Mouse (Mus musculus): ENCODE data around the gene Abcg8. TPM values are rescaled to one million over a fixed set of nuclear protein-coding genes. Genes with fewer than 3 reads are reported as not detected.

The Abcg8 gene
- polyA plus RNA-seq, 1 experiment from 2014 or later, result 47.4 TPM

DNA sequence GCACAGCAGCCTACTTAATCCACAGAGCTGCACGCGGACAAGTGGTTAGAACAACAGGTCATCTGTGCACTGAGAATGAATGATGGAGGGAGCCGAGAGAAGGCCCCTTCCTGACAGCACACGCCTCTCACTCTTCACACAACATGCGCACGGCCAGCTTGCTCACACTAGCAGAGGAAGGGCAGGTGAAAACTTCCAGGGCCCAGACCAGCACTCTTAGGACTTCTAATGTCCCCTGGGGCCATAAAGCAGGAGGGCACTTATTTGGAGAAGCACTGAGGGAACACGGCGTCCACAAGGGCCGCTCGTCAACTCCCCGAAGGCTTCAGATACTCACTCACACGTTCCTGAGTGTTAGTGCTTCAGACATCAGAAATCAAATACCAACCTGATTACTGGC lies 55.3 kb downstream of the Abcg8 start:
- no peaks in the 10 kb centered on the region for H3K9me3 ChIP-seq (ENCODE audit: control insufficient read depth)
- no peak overlapping the region for H3K4me3 ChIP-seq (ENCODE audit: low read depth, low read length)
- H3K36me3 ChIP-seq (ENCODE audit: control insufficient read depth, insufficient read depth), result peaks cover 27% of the 10 kb centered on the region
- 89% methylated on average over 12 of the region's 12 CpGs for WGBS
- TF ChIP-seq CTCF (IDR thresholded peaks at IDR 0.05; ENCODE audit: low read depth), result no peak
- no peak overlapping the region for H3K27ac ChIP-seq (ENCODE audit: low read depth, low read length)
- H3K4me1 ChIP-seq (replicated peaks; ENCODE audit: control insufficient read depth, insufficient read depth, low read length), result no peaks in the 10 kb centered on the region
- H3K9ac ChIP-seq (ENCODE audit: low read depth, low read length), result no peak overlapping the region
- ATAC-seq, result no peak
- no peak overlapping the region for H3K4me2 ChIP-seq (replicated peaks; ENCODE audit: low read depth)
- no peaks in the 10 kb centered on the region for H3K27me3 ChIP-seq (replicated peaks; ENCODE audit: control insufficient read depth, insufficient read depth, low read length)

DNA sequence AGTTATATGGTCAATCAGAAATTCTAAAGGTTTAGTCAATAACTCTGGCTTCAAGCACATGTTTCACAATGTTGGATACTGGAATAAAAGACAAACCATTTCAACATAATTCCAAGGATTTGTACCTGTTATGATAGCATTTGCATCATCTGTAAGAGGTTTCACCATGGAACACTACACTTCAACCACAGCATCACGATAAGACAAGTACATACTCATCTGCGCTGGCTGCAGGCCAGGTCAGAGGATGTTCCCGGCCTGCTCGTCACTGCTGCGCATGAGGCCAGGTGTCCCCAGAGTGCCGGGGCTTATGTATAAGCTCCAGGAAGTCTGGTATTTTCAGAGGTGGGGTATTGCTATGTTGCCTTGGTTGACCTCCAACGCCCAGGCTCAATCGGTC lies 56.5 kb downstream of the Abcg8 start:
- Histone ChIP-seq H3K36me3 (ENCODE audit: control insufficient read depth, insufficient read depth) (peaks cover 19% of the 10 kb centered on the region), H3K27ac (ENCODE audit: low read depth, low read length) (no peak overlapping the region), H3K4me1 (replicated peaks; ENCODE audit: control insufficient read depth, insufficient read depth, low read length) (no peaks in the 10 kb centered on the region), H3K9me3 (ENCODE audit: control insufficient read depth) (no peaks in the 10 kb centered on the region), H3K4me3 (ENCODE audit: low read depth, low read length) (no peak overlapping the region), H3K4me2 (replicated peaks; ENCODE audit: low read depth) (no peak overlapping the region), H3K9ac (ENCODE audit: low read depth, low read length) (no peak overlapping the region), H3K27me3 (replicated peaks; ENCODE audit: control insufficient read depth, insufficient read depth, low read length) (no peaks in the 10 kb centered on the region)
- TF ChIP-seq CTCF (IDR thresholded peaks at IDR 0.05; ENCODE audit: low read depth), result no peak
- WGBS, result 82% methylated on average over 8 of the region's 8 CpGs
- ATAC-seq, result no peak

DNA sequence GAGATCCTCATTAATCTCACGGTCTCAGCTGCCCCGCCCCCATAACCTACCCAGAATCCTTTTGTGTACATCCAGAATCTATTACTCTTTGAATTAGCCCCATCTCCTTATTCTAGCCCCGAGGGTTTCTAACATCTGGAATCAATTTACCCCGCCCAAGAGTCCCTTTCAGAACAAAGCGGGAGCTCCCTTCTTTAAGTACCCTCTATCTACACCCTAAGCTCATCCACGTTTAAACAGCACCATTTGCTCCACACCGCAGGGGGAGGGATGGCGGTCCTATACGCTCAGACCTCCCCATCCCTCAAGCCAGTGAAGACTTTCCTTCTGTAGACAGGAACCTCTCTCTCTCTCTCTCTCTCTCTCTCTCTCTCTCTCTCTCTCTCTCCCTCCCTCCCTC lies 60.6 kb downstream of the Abcg8 start:
- Histone ChIP-seq H3K27me3 (replicated peaks; ENCODE audit: control insufficient read depth, insufficient read depth, low read length) (no peaks in the 10 kb centered on the region), H3K9ac (ENCODE audit: low read depth, low read length) (no peak overlapping the region), H3K27ac (ENCODE audit: low read depth, low read length) (no peak overlapping the region), H3K4me2 (replicated peaks; ENCODE audit: low read depth) (no peak overlapping the region), H3K4me3 (ENCODE audit: low read depth, low read length) (no peak overlapping the region), H3K9me3 (ENCODE audit: control insufficient read depth) (no peaks in the 10 kb centered on the region), H3K4me1 (replicated peaks; ENCODE audit: control insufficient read depth, insufficient read depth, low read length) (no peaks in the 10 kb centered on the region), H3K36me3 (ENCODE audit: control insufficient read depth, insufficient read depth) (peaks cover 18% of the 10 kb centered on the region)
- TF ChIP-seq CTCF (IDR thresholded peaks at IDR 0.05; ENCODE audit: low read depth), result no peak
- no peak for ATAC-seq
- 77% methylated on average over 9 of the region's 9 CpGs for WGBS

DNA sequence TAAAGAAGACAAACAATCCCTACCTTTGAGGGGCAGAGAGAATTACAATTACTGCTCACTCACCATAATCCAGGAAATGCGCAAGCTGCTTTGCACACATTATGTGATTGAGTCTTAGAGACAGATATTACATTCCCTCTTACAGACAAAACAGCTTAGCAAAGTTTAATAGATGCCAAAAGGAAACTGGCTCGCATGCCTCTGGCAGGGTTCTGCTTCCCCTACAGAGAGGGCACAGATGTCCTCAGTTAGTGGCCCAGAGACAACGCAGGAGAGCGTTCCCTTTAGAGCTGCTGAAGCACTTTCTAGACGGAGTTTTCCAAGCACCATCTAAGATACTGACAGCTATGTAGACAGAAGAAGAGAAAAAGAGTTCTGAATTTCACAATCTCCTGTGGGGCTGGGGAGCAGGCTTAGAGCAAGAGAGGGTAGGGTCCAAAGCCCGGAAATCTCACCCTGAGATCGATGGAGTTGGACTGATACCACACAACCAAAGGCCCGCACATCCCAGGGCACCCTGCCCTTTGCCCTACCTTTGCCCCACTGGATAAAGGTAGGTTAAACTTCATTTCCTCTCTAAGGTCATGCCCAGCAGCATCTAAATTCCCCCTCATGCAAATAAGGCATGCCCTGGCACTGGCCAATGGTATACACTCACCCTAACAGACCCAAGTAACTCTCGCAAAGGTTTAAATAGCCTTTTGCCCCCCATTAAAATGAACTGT lies 62.1 kb downstream of the Abcg8 start:
- TF ChIP-seq CTCF (IDR thresholded peaks at IDR 0.05; ENCODE audit: low read depth), result no peak
- Histone ChIP-seq H3K27ac (ENCODE audit: low read depth, low read length) (no peak overlapping the region), H3K4me2 (replicated peaks; ENCODE audit: low read depth) (no peak overlapping the region), H3K9ac (ENCODE audit: low read depth, low read length) (no peak overlapping the region), H3K27me3 (replicated peaks; ENCODE audit: control insufficient read depth, insufficient read depth, low read length) (no peaks in the 10 kb centered on the region), H3K36me3 (ENCODE audit: control insufficient read depth, insufficient read depth) (peaks cover 13% of the 10 kb centered on the region; the same call in 1 of the 2 replicates), H3K9me3 (ENCODE audit: control insufficient read depth) (no peaks in the 10 kb centered on the region), H3K4me1 (replicated peaks; ENCODE audit: control insufficient read depth, insufficient read depth, low read length) (no peaks in the 10 kb centered on the region), H3K4me3 (ENCODE audit: low read depth, low read length) (no peak overlapping the region)
- WGBS, result 82% methylated on average over 9 of the region's 9 CpGs
- ATAC-seq, result 0 out of 2 replicates have a peak, but pooled peaks have one; percentile 19

DNA sequence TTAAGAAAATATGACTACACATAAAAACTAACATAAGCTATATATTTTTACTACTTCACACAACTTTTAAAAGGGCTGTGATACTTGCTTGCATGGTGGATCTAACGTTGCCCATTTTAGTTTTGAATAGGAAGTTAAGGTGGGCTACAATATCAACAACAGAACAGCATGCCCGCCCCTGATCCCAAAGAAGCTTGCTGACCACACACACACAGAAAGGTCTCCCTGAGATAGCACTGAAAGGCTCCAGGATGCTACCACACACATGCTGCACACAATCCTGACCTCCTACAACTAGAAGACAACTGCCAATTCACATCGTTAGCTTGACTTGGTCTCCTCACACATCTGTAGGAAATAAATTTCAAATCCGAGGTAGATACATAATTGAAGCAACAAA lies 68.2 kb downstream of the Abcg8 start:
- TF ChIP-seq CTCF (IDR thresholded peaks at IDR 0.05; ENCODE audit: low read depth), result no peak
- H3K9me3 ChIP-seq (ENCODE audit: control insufficient read depth), result no peaks in the 10 kb centered on the region
- H3K36me3 ChIP-seq (ENCODE audit: control insufficient read depth, insufficient read depth), result peaks cover 12% of the 10 kb centered on the region
- WGBS, result 85% methylated on average over 4 of the region's 4 CpGs
- H3K9ac ChIP-seq (ENCODE audit: low read depth, low read length), result no peak overlapping the region
- peaks cover 5% of the 10 kb centered on the region; the same call in 1 of the 2 replicates for H3K4me1 ChIP-seq (replicated peaks; ENCODE audit: control insufficient read depth, insufficient read depth, low read length)
- H3K4me2 ChIP-seq (replicated peaks; ENCODE audit: low read depth), result no peak overlapping the region
- no peak overlapping the region for H3K27ac ChIP-seq (ENCODE audit: low read depth, low read length)
- no peak for ATAC-seq
- no peak overlapping the region for H3K4me3 ChIP-seq (ENCODE audit: low read depth, low read length)
- no peaks in the 10 kb centered on the region for H3K27me3 ChIP-seq (replicated peaks; ENCODE audit: control insufficient read depth, insufficient read depth, low read length)

DNA sequence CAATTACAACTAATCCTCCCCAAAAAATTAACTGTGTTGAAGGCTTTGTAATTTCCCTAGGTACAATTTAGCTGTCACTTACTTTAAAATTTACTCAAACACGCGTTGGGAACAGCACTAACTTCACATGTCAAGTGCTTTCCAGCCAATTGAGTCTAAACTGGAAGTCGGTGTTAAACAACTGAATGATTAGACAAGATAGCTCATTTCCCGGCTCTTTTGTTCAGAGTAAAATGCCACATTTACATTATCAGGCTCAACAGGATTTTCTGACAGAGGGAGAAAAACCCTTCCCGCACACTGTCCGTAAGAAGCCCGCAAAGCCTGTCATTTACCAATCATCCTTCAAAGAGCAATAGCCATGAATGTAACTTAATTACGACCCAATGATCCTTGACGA lies 68.9 kb downstream of the Abcg8 start:
- 86% methylated on average over 9 of the region's 9 CpGs for WGBS

More for the DNA sequence above, 68.9 kb downstream of the Abcg8 start:
- H3K36me3 ChIP-seq (ENCODE audit: control insufficient read depth, insufficient read depth), result peaks cover 11% of the 10 kb centered on the region
- no peak overlapping the region for H3K4me3 ChIP-seq (ENCODE audit: low read depth, low read length)
- no peak overlapping the region for H3K27ac ChIP-seq (ENCODE audit: low read depth, low read length)
- no peak overlapping the region for H3K4me2 ChIP-seq (replicated peaks; ENCODE audit: low read depth)
- no peaks in the 10 kb centered on the region for H3K27me3 ChIP-seq (replicated peaks; ENCODE audit: control insufficient read depth, insufficient read depth, low read length)
- no peak for ATAC-seq
- no peak overlapping the region for H3K9ac ChIP-seq (ENCODE audit: low read depth, low read length)
- H3K9me3 ChIP-seq (ENCODE audit: control insufficient read depth), result no peaks in the 10 kb centered on the region
- peaks cover 5% of the 10 kb centered on the region; the same call in 1 of the 2 replicates for H3K4me1 ChIP-seq (replicated peaks; ENCODE audit: control insufficient read depth, insufficient read depth, low read length)
- TF ChIP-seq CTCF (IDR thresholded peaks at IDR 0.05; ENCODE audit: low read depth), result no peak

Measured in intestine, postnatal 0 days (tissue).